Mouse (Mus musculus) spleen, adult 12 weeks (tissue): ENCODE measurements around the gene Ckap4.
"Not testable (repeated sequence)": the region's sequence is repeated elsewhere in the genome, so short reads cannot be mapped to it uniquely, and the experiment has no call there.

Experiments used
- DNase-seq: peaks from one replicate; pipeline ENCODE4 v3.0.0; 2022; ENCODE audit warnings: low spot score

The Ckap4 gene

DNA sequence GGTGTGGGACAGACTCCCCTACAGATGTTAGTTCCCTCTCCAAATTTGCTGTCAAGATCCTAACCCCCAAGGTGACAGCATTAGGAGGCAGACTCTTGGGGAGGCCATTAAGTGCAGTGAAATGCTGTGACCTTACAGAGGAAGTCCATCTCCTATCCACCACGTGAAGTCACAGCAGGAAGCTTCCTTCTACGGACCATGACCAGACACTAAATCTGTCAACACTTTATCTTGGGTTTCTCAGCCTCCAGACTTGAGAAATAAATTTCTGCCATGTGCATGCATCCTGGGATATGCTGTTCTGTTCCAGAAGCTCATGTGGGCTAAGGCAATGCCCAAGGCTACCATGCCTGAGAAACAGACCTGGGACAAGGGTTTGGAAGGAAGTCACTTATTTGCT is 35.0 kb downstream of the Ckap4 start:
- no peak for DNase-seq

DNA sequence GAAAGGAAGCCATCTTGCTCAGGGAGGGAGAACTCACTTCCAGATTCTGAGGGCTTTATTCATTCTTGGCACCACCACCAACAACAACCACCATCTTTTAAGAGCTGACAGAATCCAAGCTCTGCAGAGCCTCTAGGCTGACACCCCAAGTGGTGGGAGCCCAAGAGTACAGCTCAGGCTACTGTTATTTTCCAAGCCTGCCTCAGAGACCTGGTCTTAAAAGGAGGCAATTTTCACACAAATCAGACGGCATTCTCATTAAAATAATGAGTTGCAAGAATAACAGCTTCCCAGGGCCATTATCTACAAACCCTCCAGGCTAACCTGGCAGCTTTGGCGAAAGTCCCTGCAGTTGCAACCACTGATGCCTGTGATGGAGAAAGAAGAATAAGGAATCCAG is 37.1 kb downstream of the Ckap4 start:
- DNase-seq = no peak

- no peak for DNase-seq
Observed at GRCm38 (mm10) chr10:84494432-84494831, 39.4 kb downstream of the Ckap4 start.

DNA sequence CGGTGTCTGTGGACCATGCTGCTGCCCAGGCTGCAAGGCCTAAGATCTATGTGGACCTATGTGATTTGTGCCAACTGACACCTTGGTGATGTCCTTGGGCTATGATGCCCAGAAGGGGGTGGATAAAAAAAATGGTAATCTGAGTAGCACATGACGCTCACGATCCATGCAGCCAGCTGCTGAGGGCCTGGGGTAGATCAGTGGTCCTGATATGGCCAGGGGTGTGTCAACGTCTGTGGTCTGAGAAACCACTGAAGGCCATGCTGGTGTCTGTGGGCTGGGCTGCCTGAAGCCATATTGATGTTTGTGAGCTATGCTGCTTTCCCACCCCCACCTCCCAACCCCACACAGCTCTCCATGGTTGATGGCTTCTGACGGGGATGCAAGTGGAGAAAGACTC is 43.7 kb downstream of the Ckap4 start:
- DNase-seq = no peak

DNA sequence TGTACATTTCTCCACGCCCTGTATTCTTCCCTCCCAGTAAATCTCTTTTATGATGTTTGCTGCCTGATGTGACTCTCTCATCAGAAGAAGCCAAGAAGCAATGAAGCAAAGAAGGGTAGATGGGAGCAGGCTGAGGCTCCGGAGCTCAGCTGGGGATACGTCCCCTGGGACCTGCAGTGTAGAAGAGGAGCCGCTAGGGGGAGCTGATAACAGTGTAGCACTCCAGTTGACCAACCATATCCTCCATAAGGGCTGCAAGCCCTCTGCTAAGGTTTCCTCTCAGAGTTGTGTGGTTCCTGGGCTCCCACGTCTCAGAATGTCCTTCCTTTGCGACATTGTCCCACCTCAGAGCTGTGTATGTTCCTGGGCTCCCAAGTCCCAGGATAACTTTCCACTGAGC is 45.5 kb downstream of the Ckap4 start:
- peak; percentile 44 for DNase-seq

DNA sequence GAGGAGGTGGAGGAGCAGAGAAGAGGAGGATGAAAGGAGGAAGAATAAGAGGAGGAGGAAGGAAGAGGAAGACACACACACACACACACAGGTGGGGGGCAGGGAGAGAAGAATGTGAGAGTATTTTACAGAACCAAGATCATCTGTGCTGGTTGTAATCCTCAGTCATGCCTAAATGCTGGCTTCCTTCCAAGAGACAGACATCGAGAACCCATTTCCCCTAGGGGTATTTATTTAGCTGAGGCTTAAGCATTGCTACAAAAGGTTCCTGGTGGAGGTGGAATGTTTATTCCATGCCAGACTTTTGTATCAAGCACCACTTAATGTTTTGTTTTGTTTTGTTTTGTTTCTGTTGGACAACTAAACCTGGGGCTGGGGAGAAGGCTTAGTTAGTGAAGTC is 49.2 kb downstream of the Ckap4 start:
- DNase-seq = no peak

- no peak for DNase-seq
Observed at GRCm38 (mm10) chr10:84483553-84483952, 50.3 kb downstream of the Ckap4 start.

GRCm38 (mm10) chr10:84483069-84483468 is 50.8 kb downstream of the Ckap4 start:
- no peak for DNase-seq

GRCm38 (mm10) chr10:84482418-84482817 is 51.4 kb downstream of the Ckap4 start:
- not testable (repeated sequence) for DNase-seq

DNA sequence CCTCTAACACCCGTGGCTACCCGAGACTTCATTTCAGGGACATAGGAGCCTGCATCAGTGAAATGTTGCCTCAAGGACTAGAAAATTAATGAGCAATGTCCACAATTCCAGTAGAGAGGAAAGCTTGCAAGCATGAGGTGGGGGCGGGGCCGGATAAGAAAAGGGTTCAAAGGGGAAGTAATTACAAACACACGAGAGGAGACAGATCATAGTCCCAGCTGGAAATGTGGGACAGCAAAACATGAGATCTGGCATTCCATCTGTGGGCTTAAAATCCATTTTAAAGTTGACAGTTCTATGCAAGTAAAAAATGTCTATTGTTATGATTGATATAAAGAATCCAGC is 52.6 kb downstream of the Ckap4 start:
- no peak for DNase-seq

DNA sequence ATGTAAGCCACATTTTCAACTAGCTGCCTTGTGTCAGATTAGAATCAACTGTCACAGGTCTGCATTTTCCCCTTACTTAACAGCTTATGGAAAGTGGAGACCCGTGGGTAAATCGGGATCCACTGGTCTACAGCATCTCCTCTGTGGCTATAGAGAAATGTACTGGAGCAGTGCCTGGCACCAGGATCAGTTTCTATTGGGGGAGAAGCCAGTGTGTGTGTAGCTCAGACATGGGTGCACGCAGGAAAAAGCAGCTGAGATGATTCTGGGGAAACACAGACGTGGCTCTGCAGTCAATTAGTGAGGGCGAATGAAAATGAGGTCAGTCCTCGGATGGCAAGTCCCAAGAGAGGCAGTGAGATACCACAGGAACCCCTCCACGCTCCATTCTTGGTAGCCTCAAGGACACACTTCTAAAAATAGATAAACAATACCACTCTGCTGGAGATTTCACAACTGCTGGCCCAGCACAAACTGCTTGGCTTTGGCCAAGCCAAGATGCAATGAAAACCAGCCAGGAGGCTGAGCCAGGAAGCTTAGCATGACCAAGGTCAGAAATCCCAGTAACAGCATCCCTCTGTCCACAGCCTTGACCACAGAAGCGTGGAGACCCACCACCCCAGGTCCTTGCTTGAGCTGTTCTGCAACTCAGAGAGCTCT is 53.1 kb downstream of the Ckap4 start:
- no peak for DNase-seq

GRCm38 (mm10) chr10:84480146-84480545 is 53.7 kb downstream of the Ckap4 start:
- DNase-seq = no peak

DNA sequence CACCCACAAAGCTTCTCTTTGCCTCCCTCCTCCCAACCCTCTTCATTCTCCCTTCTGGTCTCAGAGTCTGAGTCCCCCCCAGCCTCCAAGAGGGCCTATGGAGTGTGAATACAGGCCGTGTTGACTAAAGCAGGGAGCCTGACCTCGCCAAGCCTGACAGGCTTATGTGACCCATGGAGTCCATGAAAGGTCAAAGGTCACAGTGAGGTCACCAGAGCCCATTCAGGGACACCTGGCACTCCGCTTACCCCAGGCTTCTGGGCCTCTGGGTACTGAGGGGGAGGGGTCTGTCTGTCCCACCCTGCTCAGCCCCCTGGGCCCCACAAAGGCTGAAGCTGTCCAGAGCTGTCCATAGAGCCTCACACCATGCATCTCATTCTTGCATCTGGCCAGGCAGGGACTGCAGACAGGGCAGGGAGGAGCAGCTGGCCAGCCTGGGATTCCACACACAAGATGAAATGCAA is 56.2 kb downstream of the Ckap4 start:
- DNase-seq = no peak

- no peak for DNase-seq
Observed at GRCm38 (mm10) chr10:84477045-84477612, 56.7 kb downstream of the Ckap4 start.
